Mouse (Mus musculus) cerebellum, adult 8-10 months (tissue): Measurements from ENCODE around the gene Supt6.

ENCODE experiments used
- DNase-seq: peaks from one replicate; pipeline ENCODE4 v3.0.0; 2022

Supt6 gene

DNA sequence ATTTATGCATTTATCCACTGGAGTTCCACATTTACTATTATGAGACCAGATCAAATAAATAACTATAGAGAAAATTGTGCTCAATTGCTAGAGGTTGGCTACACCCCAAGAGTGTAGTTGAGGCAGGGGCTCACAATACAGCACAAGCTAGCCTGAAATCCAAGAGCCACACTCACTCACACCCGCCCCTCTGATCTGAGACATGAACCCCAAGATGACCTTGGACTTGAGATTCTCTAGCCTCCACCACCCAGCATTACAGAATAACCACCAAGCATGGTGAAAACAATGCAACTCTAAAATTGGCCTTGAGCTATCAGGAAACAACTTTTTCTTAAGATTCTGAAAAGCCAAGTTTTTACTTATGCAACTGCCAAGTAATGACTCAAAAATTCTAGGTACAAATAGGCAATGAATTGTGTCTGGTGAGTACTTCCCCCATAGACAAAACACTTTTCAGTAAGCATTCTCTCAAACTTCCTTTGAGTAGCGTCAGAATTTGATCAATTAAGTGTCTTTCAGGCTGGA lies 63.9 kb downstream of the Supt6 start:
- no peak for DNase-seq

DNA sequence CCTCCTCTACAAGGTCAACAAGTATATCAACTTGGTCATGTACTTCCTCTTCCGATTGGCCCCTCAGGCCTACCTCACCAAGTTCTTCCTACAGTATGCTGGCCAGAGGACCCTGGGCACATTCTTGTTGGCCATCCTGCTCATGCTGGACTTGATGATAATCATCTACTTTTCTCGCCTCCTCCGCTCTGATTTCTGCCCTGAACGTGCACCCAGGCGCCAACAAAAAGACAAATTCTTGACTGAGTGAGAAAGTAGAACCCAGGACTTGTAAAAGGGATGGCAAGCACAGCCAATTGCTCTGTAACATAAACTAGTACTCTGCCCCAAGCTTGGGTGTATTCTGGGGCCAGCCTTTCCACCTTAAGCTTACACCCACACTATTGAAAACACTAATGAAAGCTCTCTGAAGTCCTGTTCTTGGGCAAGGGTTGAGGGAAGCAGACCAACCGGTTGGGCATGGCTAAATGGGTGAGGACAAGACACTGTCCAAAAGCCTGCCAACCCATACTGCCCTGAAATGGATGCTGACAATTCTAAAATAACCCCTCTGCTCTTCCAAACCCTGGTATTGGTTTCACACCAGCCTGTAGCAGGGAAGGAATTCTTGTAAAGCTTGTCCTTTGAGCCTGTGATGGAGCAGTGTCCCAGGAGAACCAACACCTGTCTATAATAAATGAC lies 65.6 kb downstream of the Supt6 start:
- DNase-seq, result no peak

DNA sequence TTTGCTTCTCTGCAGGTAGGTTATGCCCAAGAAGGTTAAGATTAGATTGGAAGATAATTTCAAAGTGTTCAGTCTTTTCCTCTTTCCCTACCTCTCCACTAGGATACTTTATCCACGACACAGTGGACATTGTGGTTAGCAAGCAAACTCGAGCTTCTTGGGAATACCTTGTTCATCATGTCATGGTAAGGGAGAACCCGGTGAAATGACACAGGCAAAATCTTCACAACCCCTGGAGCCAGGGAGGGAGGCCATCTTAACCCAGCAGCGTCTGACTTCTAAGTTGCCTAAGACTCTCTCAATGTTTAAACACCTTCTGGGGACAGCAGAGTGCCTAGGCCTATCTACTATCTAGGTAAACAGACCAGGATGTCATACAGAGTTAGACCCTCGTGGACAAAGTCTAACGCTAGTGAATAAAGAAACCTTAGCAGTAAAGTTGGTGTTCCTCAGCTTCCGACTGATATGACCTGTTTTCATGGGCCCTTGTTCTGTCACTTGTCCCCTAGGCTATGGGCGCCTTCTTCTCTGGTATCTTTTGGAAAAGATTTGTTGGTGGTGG lies 66.3 kb downstream of the Supt6 start:
- DNase-seq, result no peak

DNA sequence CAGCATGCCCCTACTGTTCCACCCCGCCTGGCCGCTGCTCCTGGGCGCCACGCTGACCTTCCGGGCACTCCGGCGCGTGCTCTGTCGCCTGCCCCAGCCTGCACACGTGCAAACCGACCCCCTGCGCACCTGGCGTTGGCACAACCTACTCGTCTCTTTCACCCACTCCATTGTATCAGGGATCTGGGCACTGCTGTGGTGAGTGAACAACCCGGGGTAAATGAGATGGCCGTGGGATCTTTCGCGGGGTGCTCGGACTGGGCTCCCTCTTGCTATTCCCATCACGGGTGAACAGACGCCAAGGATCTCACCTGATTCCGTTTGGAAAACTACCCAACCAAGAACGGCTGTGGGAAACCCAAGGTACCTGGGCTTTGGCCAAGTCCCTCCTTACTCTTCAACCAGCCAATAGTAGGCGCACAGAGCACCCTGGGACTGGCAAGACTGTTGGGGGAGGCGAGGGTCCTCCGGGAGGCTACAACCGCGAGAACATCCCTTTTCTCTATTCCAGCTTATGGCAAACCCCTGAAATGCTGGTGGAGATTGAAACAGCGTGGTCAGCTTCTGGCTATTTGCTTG lies 66.8 kb downstream of the Supt6 start:
- no peak for DNase-seq

DNA sequence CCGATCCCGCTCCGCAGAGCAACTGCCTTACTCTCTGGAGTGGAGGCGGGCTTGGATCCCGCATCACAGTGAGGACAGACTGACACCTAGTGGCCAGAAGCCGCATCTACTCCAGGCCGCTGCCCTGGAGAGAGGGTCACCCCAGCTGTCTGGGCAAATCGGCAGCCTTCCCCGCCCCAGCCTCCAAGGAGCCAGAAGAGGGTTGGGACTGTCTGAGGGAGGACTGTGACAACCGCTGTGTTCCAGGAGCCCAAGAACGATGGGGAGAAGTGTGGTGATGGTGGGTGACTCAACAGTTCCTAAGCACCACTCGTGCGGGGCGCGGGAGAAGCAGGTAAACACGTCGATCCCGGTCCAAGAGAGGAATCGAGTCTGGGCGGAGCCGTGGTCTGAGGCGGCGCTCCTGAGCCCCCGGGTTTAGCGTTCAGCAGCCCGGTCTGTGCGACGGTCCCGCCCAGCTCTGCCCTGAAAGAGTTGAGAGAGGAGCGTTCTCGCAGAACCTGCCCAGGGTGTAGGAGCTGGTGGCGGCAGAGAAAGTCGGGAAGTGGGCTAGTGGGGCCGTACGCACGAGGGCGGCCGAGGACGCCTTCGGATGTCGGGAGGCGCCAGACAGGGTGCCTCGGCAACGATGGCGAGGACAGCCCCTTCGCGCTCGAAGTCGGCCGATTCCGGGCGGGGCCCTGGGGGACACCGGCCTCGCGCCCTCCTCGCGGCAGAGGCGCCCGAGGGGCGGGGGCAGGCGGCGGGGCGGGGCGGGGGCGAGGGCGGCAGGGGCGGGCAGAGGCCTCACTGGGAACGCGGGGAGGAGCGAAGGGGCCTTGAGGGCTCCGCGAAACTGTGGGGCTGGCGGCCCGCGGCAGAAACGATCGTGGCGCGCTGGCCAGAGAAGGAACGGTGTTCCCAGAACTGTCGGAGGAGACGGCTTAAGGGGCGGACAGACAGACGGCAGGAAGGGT lies 67.6 kb downstream of the Supt6 start:
- DNase-seq, result peak; percentile 93

GRCm38 (mm10) chr11:78177437-78177836 lies 68.3 kb downstream of the Supt6 start:
- DNase-seq, result no peak

DNA sequence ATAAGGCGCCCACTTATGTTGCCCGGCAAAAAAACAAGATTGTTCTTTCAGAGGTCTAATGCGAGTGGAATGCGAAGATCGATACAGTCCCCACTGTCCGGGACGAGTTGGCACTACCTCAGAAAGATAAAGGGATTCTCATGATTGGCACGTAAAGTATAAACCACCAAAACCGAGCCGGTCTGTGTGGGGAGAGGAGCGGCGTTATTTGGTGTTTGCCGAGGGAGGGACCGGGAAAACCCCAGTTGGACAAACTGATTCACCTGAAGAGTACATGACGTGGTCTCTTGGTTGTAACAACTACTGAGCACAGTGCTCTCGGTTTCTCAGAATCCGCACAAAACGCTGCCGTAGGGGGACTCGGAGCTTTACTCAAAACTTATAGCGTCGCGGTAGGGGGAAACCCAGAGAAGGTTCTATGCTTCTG lies 68.9 kb downstream of the Supt6 start:
- DNase-seq, result no peak

DNA sequence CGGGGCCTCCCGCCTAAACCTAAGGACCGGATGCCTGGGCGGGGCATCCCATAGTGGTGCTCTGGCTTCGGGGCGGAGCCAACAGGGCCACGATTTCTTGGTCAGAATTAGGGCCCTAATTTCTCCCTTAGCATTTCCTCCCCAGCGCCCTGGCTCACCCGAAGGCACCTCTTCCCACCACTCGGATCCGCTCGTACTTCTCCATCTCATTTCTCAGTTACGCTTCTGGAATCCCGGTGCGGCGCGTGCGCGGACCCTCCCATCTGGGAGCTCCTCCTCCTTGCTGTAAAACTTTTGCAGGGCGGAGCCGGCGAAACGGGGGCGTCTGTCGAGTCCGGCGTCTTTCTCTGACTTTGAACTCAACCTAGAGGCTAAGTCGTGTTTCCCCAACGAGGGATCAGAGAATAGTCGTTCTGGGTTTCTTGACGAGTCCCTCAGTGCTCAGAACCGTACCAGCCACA lies 69.4 kb downstream of the Supt6 start, which contains the start of the genes Nek8 and Tlcd1:
TSS of gene Nek8 (minus strand) at position 274 of the 461 bp plus-strand sequence.
TSS of gene Tlcd1 (plus strand) at position 310 of the 461 bp plus-strand sequence.
- peak; percentile 71 for DNase-seq

- no peak for DNase-seq
Observed at GRCm38 (mm10) chr11:78175771-78176401, 69.9 kb downstream of the Supt6 start.

- DNase-seq, result no peak
Observed at GRCm38 (mm10) chr11:78174506-78174905, 71.3 kb downstream of the Supt6 start.

DNA sequence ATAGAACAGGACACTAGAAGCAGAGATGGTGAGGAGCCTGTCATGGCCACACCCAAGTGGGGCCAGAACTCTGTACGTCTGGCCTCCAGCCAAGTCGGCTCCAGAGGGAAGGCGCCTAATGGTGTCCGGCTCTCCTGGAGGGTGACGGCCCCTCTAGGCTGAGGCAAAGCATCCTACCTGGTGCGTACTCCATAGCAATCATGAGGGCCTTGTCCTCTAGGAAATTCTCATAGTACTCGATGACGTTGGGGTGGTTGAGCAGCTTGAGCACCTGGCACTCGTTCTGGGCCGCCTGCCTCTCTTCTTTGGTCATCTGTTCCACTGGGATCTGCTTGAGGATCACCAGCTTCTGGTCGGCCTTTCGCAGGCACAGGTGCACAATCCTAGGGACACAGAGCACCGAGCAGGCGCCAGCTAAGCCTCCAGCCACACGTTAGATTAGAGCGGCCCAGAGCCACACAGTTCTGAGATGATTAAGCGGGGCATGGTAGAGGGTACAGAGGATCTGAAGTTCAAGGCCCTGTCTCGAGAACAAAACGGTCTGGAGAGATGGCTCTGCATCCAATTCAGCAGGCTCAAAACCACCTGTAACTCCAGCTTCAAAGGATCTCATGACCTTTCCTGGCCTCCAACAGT lies 72.9 kb downstream of the Supt6 start:
- DNase-seq, result no peak

- no peak for DNase-seq
Observed at GRCm38 (mm10) chr11:78172034-78172747, 73.6 kb downstream of the Supt6 start.

DNA sequence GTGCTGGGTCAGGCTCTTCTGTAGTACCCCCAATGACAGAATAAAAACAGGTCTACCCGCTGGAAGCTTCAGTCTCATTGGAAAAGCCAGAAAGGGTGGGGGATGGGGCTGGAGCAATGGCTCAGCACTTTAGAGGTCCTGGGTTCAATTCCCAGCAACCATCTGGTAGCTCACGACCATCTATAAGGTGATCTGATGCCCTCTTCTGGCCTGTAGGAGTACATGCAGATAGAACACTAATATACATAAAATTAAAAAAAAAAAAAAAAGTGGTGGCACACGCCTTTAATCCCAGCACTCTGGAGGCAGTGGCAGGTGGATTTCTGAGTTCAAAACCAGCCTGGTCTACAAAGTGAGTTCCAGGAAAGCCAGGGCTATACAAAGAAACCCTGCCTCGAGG lies 74.5 kb downstream of the Supt6 start:
- no peak for DNase-seq

GRCm38 (mm10) chr11:78170306-78170705 lies 75.5 kb downstream of the Supt6 start:
- DNase-seq, result no peak

- no peak for DNase-seq
Observed at GRCm38 (mm10) chr11:78168541-78169468, 77.0 kb downstream of the Supt6 start.

- no peak for DNase-seq
Observed at GRCm38 (mm10) chr11:78167257-78167959, 78.4 kb downstream of the Supt6 start.

DNA sequence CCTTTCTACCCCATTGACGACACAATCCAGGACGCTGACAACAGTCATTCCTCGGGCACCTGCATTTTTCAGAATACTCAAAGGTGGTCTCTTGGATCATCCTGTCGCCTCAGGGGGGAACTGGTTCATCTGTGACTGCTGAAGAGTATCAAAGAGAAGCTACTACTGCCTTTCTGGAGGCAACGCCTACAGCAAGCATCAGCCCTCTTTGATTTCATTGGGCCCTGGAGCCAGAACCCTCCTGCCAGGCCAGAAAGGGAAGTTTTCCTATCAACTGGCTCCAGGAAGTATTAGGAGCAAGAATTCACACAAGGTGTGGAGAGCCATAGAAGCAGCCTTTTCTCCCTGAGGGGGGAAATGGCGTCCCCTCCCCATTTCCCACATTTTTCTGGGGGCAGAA lies 79.1 kb downstream of the Supt6 start:
- DNase-seq, result no peak

GRCm38 (mm10) chr11:78166161-78166560 lies 79.6 kb downstream of the Supt6 start:
- no peak for DNase-seq

- peak; percentile 51 for DNase-seq
Observed at GRCm38 (mm10) chr11:78165761-78166109, 80.1 kb downstream of the Supt6 start.
